Mouse (Mus musculus) urinary bladder, postnatal 25 days (tissue): ENCODE measurements around the gene Clic5.

Experiments
- DNase-seq: peaks from one replicate; pipeline ENCODE4 v3.0.0; 2022; ENCODE audit warnings: low spot score

Clic5 gene

GRCm38 (mm10) chr17:44192981-44193380, 4.6 kb downstream of the Clic5 start:
- no peak for DNase-seq

GRCm38 (mm10) chr17:44199158-44199557, 10.8 kb downstream of the Clic5 start:
- DNase-seq, result no peak

- DNase-seq, result no peak
Observed at GRCm38 (mm10) chr17:44202952-44203351, 14.6 kb downstream of the Clic5 start.

DNA sequence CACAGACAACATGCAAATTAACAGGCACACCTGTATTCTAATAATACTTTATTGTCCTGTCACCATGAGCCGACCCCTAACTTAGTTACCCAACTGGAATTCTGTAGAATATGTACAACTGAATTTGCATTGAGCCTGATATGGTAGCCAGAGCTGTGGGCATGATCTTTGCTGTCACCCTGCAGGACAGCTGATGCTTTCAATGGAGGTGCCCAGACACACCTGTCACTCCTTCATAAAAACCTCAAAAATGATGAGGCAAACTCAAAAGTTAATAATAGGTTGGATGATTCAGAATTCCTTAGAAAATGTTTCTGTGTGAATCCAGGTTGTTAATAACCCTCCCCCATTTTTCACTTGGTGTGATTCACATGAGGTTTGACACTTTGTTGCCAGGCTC, 16.4 kb downstream of the Clic5 start:
- DNase-seq, result no peak

DNA sequence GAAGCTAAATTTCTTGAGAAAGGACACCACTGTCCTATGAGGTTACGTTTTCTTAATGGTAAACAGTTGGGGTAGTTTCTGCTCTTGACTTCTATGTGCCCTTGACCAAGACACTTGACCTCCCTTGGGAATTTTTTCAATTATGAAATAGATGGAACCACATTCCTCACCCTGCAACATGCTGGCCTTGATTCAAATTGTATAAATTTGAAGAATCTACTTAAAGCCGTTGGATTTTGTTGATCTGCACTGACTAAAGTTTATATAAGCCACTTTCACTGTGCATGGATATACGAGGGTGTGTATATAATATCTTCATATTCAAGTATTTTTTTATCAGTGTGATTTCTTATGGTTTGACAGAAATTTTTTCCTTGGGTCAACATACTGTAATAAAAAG, 17.2 kb downstream of the Clic5 start:
- no peak for DNase-seq

- DNase-seq, result no peak
Observed at GRCm38 (mm10) chr17:44208900-44209299, 20.5 kb downstream of the Clic5 start.

DNA sequence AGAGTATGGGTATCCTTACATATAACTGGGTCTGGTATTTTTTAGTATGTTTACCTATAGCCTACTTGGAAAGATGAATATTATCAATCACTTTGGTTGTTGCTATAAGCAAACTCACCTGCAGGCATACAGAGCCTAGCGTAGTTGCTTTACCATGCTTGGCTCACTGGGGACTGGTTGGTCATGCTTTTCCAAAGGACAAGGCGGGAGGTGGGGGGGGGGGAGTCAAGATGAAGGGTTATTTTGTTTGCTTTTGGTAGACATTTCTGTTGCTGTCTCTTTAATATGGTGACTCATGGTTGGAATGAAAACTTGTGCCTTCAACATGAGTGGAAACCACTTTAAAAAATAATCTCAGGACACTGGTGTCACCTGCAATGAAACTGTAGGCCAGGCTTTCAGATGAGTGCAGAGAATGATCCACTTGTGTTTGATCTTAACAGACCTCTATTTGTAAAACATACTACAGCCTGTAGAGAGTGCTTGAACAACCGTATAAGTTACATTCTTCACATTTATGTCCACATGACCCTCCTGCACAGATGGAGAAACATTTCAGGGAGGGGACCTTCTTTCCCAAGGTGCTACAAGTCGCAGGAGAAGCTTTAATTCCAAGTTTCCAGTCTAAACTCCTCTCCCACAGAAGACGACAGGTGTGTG, 24.7 kb downstream of the Clic5 start:
- DNase-seq, result no peak

GRCm38 (mm10) chr17:44215196-44215799, 26.9 kb downstream of the Clic5 start:
- no peak for DNase-seq

DNA sequence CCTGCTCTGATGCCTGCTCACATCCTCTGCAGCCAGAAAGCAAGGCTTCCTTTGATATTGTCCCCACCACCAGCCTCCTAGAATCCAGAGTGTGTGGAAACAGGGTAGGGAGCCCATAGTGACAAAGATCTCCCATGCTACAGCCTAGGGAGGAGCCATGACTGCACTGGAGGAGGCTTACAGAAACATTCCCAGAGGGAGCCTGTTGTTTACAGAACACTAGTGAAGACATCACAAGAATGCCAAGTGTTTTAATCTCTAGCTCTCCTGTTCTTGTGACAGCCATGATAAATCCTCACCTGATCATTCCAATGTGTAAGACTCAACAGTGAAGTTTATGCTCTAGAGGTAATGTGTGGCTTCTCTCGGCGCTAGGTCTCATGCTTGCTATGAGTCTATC, 28.8 kb downstream of the Clic5 start:
- DNase-seq, result no peak

DNA sequence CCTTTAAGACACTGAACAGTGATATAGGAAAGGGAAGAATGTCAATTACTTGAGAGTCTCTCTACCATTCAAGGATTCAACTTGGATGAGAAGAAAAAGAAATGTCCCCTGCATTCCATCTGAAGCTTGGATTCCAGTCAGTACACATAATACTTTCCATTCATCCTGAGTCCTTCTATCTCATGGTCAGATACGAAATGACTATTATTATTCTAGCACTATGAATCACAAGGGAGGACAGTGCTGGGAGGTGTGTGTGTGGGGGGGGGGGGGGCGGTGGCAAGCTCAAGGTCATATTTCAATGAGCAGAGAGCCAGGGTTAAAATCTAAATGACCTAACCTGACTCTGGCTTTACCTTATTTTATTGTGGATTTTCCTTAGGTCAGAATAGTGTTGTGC, 31.6 kb downstream of the Clic5 start:
- DNase-seq, result no peak

GRCm38 (mm10) chr17:44228428-44228827, 40.0 kb downstream of the Clic5 start:
- no peak for DNase-seq

DNA sequence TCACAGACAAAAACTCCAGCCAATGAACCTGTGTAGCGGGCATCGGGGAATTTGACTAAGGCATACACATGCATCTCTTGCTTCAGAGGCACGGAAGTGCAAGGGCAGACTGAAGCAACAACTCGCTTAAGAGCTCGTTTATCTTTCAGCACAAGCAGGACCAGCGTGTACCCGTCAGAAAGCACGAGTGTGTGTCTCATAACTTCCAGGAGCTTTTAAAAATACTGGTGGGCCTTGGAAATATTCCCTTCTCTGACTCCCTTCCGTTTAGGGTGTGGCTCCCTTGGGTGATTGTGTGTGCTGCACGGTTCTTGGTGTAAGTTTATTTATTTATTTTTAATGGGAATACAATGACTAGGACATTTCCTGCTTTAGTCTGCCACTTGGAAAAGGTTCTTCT, 41.7 kb downstream of the Clic5 start:
- DNase-seq, result no peak

GRCm38 (mm10) chr17:44239030-44239721, 50.8 kb downstream of the Clic5 start:
- peak; percentile 20 for DNase-seq

- no peak for DNase-seq
Observed at GRCm38 (mm10) chr17:44240742-44241141, 52.4 kb downstream of the Clic5 start.

- no peak for DNase-seq
Observed at GRCm38 (mm10) chr17:44244096-44244495, 55.7 kb downstream of the Clic5 start.

GRCm38 (mm10) chr17:44244625-44245024, 56.2 kb downstream of the Clic5 start:
- DNase-seq, result no peak

GRCm38 (mm10) chr17:44246153-44246700, 57.8 kb downstream of the Clic5 start:
- no peak for DNase-seq

- DNase-seq, result no peak
Observed at GRCm38 (mm10) chr17:44249544-44249943, 61.2 kb downstream of the Clic5 start.

- no peak for DNase-seq
Observed at GRCm38 (mm10) chr17:44252653-44253052, 64.3 kb downstream of the Clic5 start.

GRCm38 (mm10) chr17:44254698-44255097, 66.3 kb downstream of the Clic5 start:
- no peak for DNase-seq

- peak; percentile 74 for DNase-seq
Observed at GRCm38 (mm10) chr17:44256583-44256982, 68.2 kb downstream of the Clic5 start.

DNA sequence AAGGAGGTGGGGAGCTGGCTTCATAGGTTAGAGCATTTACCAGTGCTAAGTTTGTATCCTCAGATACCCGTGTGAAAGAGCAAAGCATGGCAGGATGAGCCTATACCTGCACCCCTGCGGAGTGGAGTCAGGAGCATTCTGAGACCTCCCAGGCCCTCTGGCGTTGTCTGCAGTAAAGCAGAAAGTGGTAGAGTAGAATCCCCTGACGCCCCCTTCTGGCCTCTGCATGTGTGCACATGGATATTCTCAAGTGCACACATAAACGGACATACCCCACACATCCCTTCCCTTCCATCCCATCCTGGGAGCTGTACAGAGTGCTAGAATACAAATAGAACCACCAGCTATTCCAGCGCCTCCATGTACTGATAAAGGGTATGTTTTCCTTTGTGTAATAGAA, 70.9 kb downstream of the Clic5 start:
- DNase-seq, result no peak

- peak; percentile 53 for DNase-seq
Observed at GRCm38 (mm10) chr17:44261594-44262202, 73.3 kb downstream of the Clic5 start.
